Mouse (Mus musculus) spleen, adult 10 weeks (tissue): Measurements from ENCODE around the gene Car1. TPM values are rescaled to one million over a fixed set of nuclear protein-coding genes. Genes with fewer than 3 reads are reported as not detected.

Source experiments
- polyA plus RNA-seq: library from polyadenylated mRNA; stranded (reverse); fragments of 350-450 nt; fragmentation: Illumina TruSeq; extraction: RNeasy Lipid Tissue Mini Kit (QIAGEN cat#74804); gene quantifications from one replicate; pipeline ENCODE4 v1.2.3, GENCODE M21; 2015; ENCODE audit warnings: low replicate concordance; ENCODE audit not compliant: insufficient read depth

The Car1 gene
- 54.3 TPM for polyA plus RNA-seq

GRCm38 (mm10) chr3:14808211-14808610 is at the start of gene Car1:
TSS of gene Car1 (minus strand) at chr3:14808368.

Other genes with a start within 250 kb of the Car1 start
- 290 TPM for gene 1810022K09Rik, start 197.1 kb downstream of the Car1 start, polyA plus RNA-seq
- gene Car13, start 166.6 kb downstream of the Car1 start, polyA plus RNA-seq: 4.6 TPM
- 15.9 TPM for gene Car3, start 55.1 kb upstream of the Car1 start, polyA plus RNA-seq
- 159 TPM for gene Car2, start 77.9 kb upstream of the Car1 start, polyA plus RNA-seq